Mouse (Mus musculus): ENCODE results near the gene Pou6f1.
"Not testable (repeated sequence)": the region's sequence is repeated elsewhere in the genome, so short reads cannot be mapped to it uniquely, and the experiment has no call there.

Gene Pou6f1

GRCm38 (mm10) chr15:100599276-100600046, at the start of gene Pou6f1:
Gene Pou6f1, minus strand, starts transcription at chr15:100599984.
- no peak for DNase-seq (ENCODE audit: low read depth, low spot score)

GRCm38 (mm10) chr15:100646161-100646560, 46.4 kb upstream of the Pou6f1 start:
- DNase-seq (ENCODE audit: low read depth, low spot score) = no peak

GRCm38 (mm10) chr15:100642451-100642850, 42.7 kb upstream of the Pou6f1 start:
- DNase-seq (ENCODE audit: low read depth, low spot score) = peak; percentile 42

- DNase-seq (ENCODE audit: low read depth, low spot score) = no peak
These were observed 41.5 kb upstream of the Pou6f1 start for GRCm38 (mm10) chr15:100641226-100641810.

GRCm38 (mm10) chr15:100639972-100640750, 40.4 kb upstream of the Pou6f1 start:
- no peak for DNase-seq (ENCODE audit: low read depth, low spot score)

- DNase-seq (ENCODE audit: low read depth, low spot score) = no peak
These were observed 37.9 kb upstream of the Pou6f1 start for GRCm38 (mm10) chr15:100637661-100638060.

GRCm38 (mm10) chr15:100636700-100637501, 37.1 kb upstream of the Pou6f1 start, which contains the start of gene Smagp:
Gene Smagp, minus strand, starts transcription at chr15:100636940.
- DNase-seq (ENCODE audit: low read depth, low spot score) = no peak

GRCm38 (mm10) chr15:100635851-100636645, 36.3 kb upstream of the Pou6f1 start:
- no peak for DNase-seq (ENCODE audit: low read depth, low spot score)

- DNase-seq (ENCODE audit: low read depth, low spot score) = no peak
These were observed 35.5 kb upstream of the Pou6f1 start for GRCm38 (mm10) chr15:100635239-100635638.

GRCm38 (mm10) chr15:100633341-100633740, 33.6 kb upstream of the Pou6f1 start:
- no peak for DNase-seq (ENCODE audit: low read depth, low spot score)

GRCm38 (mm10) chr15:100632323-100632722, 32.5 kb upstream of the Pou6f1 start:
- DNase-seq (ENCODE audit: low read depth, low spot score) = no peak

GRCm38 (mm10) chr15:100631454-100632170, 31.8 kb upstream of the Pou6f1 start:
- no peak for DNase-seq (ENCODE audit: low read depth, low spot score)

- DNase-seq (ENCODE audit: low read depth, low spot score) = no peak
These were observed 30.3 kb upstream of the Pou6f1 start for GRCm38 (mm10) chr15:100630126-100630525.

GRCm38 (mm10) chr15:100628797-100629196, 29.0 kb upstream of the Pou6f1 start:
- no peak for DNase-seq (ENCODE audit: low read depth, low spot score)

- no peak for DNase-seq (ENCODE audit: low read depth, low spot score)
These were observed 28.1 kb upstream of the Pou6f1 start for GRCm38 (mm10) chr15:100627774-100628370.

- no peak for DNase-seq (ENCODE audit: low read depth, low spot score)
These were observed 27.5 kb upstream of the Pou6f1 start for GRCm38 (mm10) chr15:100627287-100627686.

GRCm38 (mm10) chr15:100624435-100624834, 24.7 kb upstream of the Pou6f1 start:
- DNase-seq (ENCODE audit: low read depth, low spot score) = no peak

GRCm38 (mm10) chr15:100623754-100624153, 24.0 kb upstream of the Pou6f1 start:
- no peak for DNase-seq (ENCODE audit: low read depth, low spot score)

GRCm38 (mm10) chr15:100622164-100622563, 22.4 kb upstream of the Pou6f1 start:
- no peak for DNase-seq (ENCODE audit: low read depth, low spot score)

- not testable (repeated sequence) for DNase-seq (ENCODE audit: low read depth, low spot score)
These were observed 21.9 kb upstream of the Pou6f1 start for GRCm38 (mm10) chr15:100621671-100622070.
